Mouse (Mus musculus): Measurements from ENCODE around the gene Dgkb.

Dgkb gene

DNA sequence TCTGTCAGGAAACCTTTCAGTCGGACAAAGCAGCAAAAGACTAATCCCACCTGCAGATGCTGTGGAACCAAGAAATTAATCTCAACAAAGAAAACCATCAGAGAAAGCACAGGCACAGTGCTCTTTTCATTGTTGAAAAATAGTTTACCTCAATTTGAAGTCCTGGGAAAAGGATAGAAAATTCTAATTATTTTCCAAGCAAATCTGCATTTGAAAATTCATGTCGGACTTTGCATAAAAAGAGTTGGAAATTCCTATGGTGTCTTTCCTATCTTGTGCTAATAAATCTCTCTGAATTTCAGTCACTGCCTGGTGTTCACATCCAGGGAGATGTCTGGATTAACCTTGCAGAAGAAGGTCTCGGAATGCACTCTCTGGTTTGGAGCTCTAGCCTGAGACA, at the start of gene Dgkb:
Gene Dgkb, plus strand, starts transcription at position 301 of the 400 bp plus-strand sequence.
- no peak for DNase-seq (ENCODE audit: low spot score in 2 of 2)

- peak; percentile 73 to 88 for DNase-seq (ENCODE audit: low spot score in 2 of 2)
Observed at GRCm38 (mm10) chr12:37769844-37770243, 47.7 kb upstream of the Dgkb start.

- peak; percentile 42 to 54 for DNase-seq (ENCODE audit: low spot score in 2 of 2)
Observed at GRCm38 (mm10) chr12:37773681-37774357, 43.7 kb upstream of the Dgkb start.

DNA sequence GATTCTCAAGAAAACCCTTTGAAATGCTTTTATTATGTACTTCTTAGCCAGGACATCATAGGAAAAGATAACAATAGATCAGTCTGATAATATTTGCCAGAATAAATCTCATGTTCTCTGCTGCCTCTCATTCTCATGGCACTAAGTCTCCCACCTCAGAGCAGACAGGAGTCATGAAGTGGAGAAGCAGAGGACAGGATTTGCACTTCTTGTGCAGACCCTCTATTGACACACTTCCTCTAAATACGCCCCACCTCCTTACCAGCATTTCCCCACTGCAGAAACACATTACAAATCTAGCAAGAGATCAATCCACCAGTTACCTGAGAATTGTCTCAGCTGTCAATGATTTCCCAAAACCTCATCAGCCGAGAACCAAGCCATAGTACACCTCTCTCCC, 42.9 kb upstream of the Dgkb start:
- DNase-seq (ENCODE audit: low spot score in 2 of 2), result no peak

- no peak for DNase-seq (ENCODE audit: low spot score in 2 of 2)
Observed at GRCm38 (mm10) chr12:37796265-37796928, 21.1 kb upstream of the Dgkb start.

DNA sequence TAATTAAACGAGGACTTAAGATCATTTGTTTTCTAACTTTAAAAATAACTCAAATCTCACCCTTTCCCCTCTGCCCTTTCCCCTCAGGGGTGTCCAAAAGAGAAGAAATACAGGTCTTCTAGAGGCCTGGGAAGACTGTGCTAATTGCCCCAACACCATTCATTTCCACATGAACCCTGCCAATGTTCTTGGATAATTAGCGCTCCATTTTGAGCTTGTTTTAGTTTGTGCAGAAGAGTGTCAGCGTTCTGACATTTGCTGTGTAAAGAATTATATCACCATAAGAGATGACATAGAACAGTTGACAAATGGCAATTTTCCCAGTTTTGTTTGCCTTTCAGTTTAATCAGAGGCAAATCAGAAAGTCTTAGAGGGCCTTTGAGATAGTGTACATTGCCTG, 3.4 kb upstream of the Dgkb start:
- DNase-seq (ENCODE audit: low spot score in 2 of 2), result peak; percentile 4 to 8

DNA sequence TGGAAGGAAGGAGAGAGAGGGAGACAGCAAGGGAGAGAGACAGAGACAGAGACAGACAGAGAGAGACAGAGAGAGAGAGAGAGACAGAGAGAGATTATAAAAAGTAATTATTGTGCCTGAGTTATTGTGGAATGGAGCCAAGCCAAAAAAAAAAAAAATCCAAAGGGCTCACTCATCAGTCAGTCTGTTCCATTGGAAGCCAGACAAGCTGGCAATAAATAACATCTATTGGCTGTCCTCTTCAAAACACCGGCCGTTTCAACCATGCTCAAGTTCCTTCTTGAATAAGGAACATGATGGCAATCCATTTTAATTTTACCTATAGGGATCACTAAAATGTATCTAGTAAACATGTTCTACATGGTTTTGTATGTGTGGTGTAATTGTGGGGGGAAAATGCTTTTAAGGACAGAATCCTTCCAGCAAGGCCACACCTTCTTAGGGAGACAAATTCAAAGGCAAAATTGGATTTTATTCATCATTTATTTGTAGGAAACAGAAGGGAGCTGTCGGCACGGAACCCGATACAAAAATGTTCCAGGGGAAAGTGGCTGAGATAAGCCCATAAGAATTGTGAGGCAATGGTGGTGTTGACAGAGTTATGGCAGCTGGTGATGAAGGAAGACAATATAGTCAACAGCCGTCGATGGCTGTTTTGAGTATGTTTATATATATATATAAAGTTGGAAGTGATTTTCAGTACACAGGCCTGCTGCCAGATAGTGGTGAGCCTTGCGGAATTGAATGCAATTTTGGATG, 3.7 kb downstream of the Dgkb start:
- no peak for DNase-seq (ENCODE audit: low spot score in 2 of 2)

DNA sequence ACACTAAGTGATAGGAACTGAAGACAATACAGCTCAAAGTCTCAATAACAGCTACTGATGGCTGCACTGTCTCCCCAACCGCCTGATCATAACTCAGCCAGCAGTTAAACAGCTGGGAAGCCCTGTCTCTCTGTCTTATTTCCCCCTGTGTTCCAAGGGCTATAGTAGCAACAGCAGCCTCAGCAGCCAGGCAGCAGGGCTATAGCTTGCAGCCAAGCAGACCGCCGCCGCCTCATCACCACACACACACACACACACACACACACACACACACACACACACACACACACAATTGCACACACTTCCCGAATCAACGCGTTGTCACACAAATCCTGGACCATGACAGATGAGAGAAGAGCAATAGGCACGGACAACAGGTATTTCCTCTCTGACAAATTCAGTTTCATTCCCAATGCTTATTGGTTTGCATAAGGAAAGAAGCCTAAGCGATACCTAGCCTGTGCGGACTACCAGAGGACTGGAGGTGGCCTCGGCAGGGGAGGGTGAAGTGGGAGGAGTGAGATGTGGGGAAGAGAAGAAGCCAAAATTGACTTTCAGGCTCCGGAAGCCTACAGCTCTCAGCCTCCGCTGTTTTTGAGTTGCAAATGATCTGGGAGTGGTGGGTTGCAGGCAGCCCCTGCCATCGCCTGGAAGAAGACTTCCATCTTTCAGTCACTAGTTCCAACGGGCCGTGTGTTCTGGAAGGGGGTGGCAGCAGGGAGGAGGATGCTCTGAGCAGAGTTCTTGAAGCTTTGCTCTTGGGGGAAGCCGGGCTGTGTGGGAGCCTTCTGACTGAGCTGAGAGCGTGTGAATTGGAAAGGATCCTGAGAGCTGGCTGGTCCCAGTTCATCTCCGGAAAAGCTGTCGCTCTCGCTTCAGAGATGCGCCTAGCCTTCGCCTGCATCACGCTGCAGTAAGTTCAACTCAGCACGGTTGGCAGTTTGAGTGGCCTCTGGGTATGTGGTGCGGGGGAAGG, 62.8 kb downstream of the Dgkb start:
- DNase-seq (ENCODE audit: low spot score in 2 of 2), result peak; percentile 58 to 80

- DNase-seq (ENCODE audit: low spot score in 2 of 2), result no peak
Observed at GRCm38 (mm10) chr12:37881376-37881775, 63.9 kb downstream of the Dgkb start.

- DNase-seq (ENCODE audit: low spot score in 2 of 2), result no peak
Observed at GRCm38 (mm10) chr12:37882796-37883195, 65.3 kb downstream of the Dgkb start.

GRCm38 (mm10) chr12:37883781-37884180, 66.3 kb downstream of the Dgkb start:
- DNase-seq (ENCODE audit: low spot score in 2 of 2), result no peak

- no peak for DNase-seq (ENCODE audit: low spot score in 2 of 2)
Observed at GRCm38 (mm10) chr12:37888591-37888990, 71.1 kb downstream of the Dgkb start.

GRCm38 (mm10) chr12:37889431-37889830, 71.9 kb downstream of the Dgkb start:
- peak in 1 of 2 experiments; percentile 55 for DNase-seq (ENCODE audit: low spot score in 2 of 2)

GRCm38 (mm10) chr12:37891336-37891735, 73.8 kb downstream of the Dgkb start:
- DNase-seq (ENCODE audit: low spot score in 2 of 2), result no peak

DNA sequence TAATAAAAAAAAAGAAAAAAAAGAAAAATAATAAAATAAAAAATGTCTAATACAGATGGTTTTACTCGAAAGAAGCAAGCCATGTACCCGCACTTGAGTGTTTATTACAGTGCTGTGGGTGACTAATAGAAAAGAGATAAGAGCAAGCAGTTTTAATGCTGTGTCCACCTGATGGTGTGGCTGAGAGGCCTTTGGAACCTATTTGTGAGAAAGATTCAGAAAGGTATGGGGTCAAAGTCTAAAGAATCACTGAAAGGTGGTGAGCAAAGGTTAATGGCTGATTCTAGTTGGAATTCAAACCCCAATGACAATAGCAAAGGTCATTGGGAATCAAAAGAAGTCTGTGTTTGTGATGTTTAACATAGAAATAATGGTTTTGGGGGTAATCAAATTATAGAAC, 124.6 kb downstream of the Dgkb start:
- DNase-seq (ENCODE audit: low spot score in 2 of 2), result no peak

DNA sequence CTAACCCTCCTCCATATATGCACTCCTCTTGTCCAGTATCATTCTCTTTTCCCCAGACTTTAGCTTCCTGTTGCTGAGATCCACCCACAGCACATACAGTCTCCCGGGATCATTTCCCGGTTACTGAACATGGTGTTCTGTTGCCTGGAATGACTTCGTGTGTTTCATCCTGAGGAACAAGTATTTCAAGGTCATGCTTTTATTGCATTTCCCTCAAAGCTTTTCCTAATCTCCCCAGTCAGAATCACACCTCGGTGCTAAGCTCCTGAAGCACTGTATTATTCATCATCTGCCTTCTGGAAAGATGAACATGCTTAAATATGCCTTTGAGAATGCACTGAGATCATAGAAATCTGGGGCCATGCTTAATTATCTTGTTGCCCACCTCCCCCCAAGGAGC, 138.7 kb downstream of the Dgkb start:
- DNase-seq (ENCODE audit: low spot score in 2 of 2), result no peak

DNA sequence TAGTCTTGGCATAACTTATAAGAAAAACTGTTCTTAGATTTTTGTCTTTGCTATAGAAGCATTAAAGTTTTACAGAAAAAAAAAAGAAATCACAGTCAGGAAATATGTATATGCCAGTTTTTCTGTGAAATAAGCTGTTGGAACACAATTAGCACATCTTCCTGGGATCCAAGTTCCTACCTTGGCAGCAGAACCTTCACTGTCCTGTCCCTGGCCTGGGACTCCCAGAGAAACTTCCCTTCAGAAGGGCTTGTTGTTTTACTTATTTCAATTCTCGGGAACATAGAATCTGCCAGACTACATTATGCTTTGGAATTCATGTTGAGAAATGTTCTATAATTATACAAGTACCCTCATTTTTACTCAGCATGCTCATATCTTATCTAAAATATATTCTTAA, 154.0 kb downstream of the Dgkb start:
- no peak for DNase-seq (ENCODE audit: low spot score in 2 of 2)

- DNase-seq (ENCODE audit: low spot score in 2 of 2), result peak; percentile 40 to 52
Observed at GRCm38 (mm10) chr12:37978498-37979187, 161.1 kb downstream of the Dgkb start.

- no peak for DNase-seq (ENCODE audit: low spot score in 2 of 2)
Observed at GRCm38 (mm10) chr12:37985352-37985751, 167.8 kb downstream of the Dgkb start.

- no peak for DNase-seq (ENCODE audit: low spot score in 2 of 2)
Observed at GRCm38 (mm10) chr12:37988066-37988591, 170.6 kb downstream of the Dgkb start.

- DNase-seq (ENCODE audit: low spot score in 2 of 2), result no peak
Observed at GRCm38 (mm10) chr12:37993221-37993620, 175.7 kb downstream of the Dgkb start.

Measured in left cerebral cortex, adult 9 months (tissue).